Mouse (Mus musculus) kidney, adult 18-20 months (tissue): ENCODE measurements around the gene Kmt2e.
"Not testable (repeated sequence)": the region's sequence is repeated elsewhere in the genome, so short reads cannot be mapped to it uniquely, and the experiment has no call there.

ENCODE experiments used
- DNase-seq: peaks from one replicate; pipeline ENCODE4 v3.0.0; 2021

The Kmt2e gene

DNA sequence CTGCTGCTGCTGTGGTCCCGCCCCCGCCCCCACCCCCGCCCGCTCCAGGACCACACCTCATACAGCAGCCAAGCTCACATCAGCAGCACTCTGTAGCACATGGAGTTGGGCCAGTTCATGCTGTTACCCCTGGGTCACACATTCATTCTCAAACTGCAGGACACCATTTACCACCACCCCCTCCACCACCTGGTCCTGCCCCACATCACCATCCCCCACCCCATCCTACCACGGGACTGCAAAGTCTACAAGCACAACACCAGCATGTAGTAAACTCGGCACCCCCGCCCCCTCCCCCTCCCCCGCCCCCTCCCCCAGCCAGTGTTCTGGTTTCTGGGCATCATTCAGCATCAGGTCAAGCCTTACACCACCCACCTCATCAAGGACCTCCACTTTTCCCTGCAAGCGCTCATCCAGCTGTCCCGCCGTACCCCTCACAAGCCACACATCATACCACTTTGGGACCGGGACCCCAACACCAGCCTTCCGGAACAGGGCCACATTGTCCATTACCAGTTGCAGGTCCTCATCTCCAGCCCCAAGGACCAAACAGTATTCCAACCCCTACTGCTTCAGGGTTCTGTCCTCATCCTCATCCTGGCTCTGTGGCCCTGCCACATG is 68.2 kb downstream of the Kmt2e start:
- no peak for DNase-seq

DNA sequence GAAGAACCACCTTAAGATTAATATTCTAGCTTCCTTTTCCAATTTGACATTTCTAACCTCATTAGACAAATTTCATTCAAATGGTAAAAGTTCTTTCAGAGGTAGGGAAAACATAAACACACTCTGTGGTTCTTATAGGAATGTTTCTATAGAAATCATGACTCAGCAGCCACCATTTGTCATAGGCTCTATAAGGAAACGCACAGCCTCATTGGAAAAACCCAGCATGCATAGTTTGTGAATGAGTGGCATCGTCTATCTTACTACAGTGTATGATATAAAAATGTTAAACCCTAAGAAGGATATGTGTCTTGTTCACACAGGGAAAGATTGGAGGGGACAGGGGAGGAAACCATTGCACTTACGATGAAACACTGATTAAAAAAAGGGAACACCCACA is 71.3 kb downstream of the Kmt2e start:
- no peak for DNase-seq

DNA sequence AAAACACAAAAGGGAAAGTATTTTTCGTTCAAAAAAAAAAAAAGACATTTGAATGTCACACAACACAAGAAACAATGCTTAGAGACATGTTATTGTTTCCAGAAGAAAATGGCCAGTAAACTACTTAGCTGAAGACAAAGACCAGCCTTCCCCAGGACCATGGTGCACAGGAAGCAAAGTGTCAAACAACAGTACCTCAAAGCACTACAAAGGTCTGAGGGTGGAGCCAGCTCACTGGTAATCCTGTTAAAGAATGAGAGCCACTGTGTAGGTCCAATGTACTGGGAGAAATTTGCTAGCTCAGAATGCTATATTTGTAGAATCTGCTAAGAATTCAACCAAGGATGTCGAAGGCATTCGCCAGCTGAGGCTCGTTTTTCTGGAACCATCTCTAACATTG is 73.0 kb downstream of the Kmt2e start:
- no peak for DNase-seq

DNA sequence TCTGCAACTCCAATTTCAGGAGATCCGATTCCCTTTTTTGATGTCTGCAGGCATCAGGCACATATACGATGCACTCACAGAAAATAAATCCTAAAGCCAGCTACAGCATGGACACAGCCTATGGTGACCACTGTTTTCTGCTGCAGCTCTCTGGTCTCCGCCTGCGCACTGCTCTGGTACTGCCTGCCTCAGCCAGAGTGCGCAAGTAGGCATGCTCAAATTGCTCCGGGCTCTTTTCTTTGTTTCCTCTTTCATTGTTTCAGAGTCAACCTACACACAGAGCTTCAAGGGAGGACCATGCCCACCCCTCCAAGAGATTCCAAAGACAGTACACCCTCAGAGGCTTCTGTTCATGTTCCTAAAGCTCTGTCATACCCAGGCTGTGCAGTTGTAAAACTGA is 74.4 kb downstream of the Kmt2e start:
- no peak for DNase-seq

DNA sequence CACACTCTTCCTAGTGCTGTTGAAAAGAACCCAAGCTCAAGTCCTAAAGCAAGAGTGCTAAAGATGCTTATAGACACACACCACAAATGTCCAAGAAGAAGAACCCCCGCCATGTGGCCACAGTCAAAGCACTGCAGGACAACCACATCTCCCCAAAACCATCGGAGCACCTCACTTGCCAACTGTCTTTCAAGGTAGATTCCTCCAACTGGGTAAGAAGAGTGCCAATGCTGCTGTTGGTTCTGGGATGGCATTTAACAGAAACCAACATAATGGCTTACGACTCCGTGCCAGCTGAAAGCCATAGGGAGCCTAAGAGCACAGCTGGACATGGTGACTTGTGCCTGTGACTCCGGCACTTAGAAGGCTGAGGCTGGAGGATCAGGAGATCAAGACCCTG is 77.2 kb downstream of the Kmt2e start:
- no peak for DNase-seq

DNA sequence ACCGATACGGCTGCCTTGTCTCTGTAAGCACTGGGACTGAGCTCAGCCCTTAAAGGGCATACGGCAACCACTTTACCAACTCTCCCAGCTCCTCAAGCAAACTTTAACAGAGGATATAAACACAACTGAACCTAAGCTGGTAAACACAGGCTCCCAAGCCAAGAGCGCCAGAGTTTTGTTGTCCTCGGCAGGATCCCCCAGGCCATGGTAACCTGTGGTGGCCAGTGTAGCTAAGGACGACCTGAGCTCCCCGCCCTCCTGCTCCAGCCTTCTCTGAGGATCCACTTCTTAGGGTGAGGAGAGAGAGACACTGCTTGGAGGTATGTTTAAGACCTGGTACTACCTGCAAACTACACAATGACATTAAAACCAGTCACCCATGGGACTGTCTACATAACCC is 78.3 kb downstream of the Kmt2e start:
- DNase-seq = no peak

DNA sequence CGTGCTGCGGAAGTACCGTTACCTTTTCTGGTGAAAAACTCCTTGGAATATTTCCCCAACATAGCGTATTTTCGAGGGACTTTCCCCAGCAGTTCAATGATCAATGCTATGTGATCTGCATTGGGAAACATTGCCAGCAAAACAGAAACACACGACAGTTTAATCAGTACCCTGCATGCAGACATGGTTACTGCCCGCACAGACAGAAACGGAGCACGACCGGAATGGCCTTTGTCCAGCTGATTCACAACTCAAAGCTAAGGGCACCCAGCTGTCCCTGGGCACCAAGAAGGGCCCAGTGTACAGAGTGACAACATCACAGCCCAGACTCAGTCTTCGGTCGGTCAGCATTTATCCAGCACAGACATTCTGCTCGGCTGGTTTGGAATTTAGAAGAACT is 79.2 kb downstream of the Kmt2e start:
- peak; percentile 38 for DNase-seq

DNA sequence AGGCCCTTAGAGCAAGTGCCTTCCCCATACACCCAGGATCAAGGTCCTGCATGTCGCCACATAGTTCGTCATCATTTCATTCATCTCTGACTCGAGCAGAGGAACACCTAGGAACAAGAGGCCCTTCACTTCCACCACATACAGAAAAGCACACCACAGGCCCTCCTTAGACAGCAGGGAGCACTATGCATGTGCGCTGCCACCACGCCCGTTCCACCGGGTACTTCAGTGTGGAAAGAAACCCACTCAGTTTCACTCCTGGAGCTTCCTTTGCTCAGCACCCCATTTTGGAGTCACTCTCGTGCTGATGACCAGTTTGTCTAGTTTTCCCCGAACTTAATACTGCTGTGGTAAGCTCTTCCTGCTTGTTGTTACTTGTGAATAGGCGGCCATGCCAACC is 80.8 kb downstream of the Kmt2e start:
- DNase-seq = no peak

DNA sequence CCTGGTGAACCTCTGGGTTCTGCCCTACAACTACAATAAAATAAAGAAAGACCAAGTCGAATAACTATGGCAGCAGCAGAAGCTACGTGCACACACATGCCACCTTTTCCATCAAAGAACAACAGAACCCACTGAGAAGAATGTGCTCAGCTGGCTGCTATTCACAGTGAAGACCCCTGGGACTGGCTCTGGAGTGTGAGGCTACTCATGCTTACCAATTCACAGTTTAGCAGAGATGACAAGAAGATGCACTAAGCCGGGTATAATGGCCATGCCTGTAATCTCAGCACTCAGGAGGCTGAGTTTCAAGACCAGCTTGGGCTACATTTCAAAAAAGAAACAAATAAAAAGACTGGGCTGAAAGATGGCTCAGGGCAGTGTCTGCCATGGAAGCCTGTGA is 82.7 kb downstream of the Kmt2e start:
- no peak for DNase-seq

DNA sequence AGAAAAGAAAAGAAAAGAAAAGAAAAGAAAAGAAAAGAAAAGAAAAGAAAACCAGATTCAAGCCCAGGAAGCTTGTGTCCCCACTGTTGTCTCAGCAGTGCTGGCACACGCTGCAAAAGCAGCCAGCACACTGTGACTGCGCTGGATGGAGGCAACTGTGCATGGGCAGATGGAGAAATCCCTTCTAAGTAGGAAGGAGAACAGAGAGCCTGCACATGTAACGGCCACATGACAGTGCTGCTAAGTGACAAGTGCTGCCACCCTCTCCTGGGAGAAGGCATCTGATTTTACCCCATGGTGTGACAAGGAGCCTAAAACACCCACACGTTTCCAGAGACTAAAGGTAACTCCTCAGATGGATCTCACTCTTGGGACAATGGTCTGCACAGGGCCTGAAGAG is 83.6 kb downstream of the Kmt2e start:
- DNase-seq = no peak

DNA sequence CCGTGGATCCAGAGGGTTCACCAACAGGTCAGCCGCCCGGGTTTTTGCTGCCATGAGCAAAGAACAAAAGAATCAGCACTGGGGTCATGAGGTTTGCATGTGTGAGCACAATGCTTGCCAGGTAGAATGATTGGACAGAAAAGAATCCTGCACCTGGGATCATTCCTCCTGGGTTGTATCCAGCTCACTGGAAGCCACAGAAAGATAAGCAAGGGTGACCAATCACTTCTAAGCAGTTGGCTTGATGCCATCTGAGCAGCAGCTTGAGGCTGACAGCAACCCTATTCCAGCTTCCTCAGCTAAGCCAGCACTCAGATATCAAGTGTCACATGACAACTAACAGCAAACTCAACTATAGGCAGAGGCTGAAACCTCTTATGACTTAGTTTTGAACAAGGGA is 84.4 kb downstream of the Kmt2e start:
- no peak for DNase-seq

DNA sequence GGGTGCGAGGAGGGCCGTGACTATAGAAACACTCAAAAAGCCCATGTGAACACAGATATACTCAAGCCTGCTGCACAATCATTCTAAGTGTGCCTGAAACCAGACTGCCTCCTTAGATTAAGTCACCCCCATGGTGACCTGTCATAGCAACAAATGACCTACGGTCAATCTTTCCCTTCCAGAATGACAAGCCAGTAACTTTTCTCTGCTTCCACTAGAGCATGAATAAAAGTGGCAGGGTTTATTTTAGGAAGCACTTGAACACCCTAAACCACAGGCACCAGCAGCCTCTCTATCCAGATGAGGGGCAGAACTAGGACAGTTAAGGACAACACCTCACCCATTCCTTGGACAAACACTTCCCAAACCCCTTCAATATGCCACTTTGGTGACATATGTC is 85.4 kb downstream of the Kmt2e start:
- DNase-seq = no peak

DNA sequence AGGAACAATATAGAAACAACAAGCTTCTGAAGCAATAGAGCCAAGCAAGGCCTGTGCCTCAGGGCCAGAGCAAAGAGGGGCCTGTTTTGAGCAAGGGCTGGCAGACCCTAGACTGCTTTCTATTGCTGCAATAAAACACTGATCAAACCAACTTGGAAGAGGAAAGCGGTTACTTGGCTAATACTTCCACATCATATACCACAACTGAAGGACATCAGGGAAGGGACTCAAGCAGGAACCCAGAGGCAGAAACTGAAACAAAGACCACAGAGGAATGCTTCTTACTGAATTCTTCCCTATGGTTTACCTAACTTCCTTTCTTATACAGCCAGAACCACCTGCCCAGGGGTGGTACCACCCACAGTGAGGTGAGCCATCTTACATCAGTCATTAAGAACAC is 87.4 kb downstream of the Kmt2e start:
- DNase-seq = no peak

DNA sequence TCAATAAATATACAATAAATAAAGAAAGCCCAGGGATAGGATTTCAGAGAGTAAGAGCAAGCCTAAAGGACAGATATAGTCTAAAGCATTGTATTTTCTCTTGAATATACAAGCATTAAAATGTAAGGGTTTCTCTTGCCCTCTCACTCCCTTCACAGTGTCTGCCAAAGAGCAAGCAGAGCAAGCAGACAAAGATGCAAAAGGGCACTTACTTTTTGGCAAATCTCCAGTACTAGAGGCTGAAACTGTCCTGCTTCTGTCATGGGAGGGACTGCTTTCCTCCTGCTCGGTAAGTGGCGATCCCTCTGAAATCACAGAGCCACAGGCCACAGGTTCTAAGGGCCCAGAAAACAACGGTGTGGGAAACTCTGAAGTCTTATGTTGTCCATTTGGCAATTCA is 89.7 kb downstream of the Kmt2e start:
- DNase-seq = no peak

DNA sequence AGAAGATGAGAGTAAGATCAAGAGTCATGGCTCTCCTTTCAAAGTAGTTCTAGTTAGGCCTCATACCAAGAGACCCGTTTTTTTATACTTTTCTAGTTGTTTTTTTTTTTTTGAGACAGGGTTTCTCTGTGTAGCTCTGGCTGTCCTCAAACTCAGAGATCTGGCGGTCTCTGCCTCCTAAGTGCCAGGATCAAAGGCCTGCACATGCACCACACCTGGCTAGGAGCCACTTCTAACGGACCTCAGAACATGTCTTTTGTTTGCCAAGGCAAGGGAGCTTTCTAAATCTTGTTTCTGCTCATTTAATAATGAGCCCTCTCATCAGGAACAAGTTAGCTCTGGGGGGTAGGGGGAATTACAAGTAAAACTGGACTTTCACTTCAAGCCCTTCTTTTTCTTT is 90.4 kb downstream of the Kmt2e start:
- DNase-seq = no peak

DNA sequence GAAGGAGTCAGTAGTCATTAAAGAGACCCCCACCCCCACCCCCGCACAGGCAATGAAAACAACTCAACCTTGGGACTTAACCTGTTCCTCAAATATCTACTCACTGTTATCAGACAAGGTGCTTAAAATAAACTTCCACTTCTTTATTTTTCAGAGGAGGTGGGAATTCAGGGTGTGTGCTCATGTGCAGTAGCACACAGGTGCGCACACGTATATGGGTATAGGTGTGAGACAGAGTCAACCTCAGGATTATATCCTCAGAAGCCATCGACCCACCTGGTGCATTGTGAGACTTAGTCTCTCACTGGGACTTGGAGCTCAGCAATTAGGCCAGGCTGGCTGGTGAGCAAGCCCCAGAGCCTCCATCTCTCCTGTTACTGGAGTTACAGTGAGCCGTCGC is 96.9 kb downstream of the Kmt2e start:
- DNase-seq = no peak

DNA sequence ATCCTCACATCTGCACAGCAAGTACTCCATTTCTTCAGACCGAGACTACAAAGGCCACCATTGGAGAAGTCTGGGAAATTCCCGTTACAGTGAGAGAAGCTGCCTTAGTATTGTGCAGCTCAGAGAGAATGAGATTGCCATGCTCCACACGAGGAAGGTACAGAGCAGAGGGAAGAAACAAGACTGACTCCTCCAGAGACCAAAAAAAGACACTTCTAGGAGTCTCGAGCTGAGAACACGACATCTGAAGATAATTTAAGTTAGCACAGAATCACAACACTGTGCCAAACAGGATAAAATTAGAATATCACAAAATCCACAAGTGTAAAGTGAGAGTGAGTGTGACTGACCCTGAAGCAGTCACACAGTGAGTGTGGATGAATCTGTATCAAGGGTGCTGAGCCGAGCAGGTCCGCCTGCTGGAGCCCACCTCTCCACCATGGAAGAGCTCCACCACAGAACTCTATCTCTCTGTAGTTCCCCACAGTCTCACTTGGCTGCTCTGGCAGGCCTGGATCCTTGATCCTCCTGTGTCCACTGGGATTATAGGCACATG is 97.4 kb downstream of the Kmt2e start:
- DNase-seq = no peak

DNA sequence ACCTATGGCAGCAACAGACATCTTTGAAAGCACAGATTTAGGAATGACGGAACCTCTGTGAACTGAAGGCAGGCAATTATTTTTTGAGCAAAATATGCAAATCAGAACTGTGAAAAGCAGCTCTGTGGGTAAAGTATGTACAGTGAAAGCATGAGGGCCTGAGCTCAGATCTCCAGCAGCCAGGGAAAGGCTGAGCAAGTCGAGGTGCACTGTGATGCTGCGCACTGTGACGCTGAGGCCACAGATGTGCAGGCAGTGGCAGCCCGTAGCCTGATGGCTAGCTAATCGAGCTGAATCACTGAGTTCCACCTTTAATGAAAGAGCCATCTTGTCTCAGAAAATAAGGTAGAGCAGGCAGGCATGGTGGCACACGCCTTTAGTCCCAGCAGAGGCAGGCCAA is 101.5 kb downstream of the Kmt2e start:
- DNase-seq = no peak

DNA sequence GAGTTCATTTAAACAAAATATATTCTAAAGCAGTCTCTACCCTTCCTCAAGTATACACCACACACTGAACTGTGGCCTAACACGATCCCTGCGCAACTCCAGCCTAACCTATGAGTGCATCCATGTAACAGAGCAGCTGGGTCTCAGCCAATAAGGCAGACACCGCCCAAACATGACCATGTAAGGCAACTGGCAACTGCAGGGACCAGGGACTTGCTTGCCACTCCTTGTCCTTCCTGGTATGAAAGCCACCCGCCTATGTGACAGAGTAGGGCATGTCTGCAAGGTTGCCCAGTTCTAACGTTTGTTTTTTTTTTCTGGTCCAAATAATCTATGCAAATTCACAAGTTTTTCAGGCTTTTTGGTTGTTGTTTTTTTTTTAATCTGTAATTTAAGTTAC is 117.4 kb downstream of the Kmt2e start:
- no peak for DNase-seq

DNA sequence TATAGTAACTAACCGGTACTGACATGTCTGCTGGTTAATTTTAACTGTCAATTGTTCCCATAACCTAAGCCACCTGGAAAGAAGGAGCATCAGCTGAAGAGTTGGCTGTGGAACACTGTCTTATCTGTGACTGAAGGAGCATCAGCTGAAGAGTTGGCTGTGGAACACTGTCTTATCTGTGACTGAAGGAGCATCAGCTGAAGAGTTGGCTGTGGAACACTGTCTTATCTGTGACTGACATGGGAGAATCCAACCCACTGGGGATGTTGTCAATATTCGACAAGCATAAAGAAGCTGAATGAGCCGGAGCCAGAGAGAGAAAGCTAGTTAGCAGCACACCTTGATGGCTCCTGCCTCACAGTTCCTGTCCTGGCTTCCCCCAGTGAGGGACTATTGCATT is 119.1 kb downstream of the Kmt2e start:
- DNase-seq = not testable (repeated sequence)
